Mouse (Mus musculus) thymus, adult 18-20 months (tissue): ENCODE results near the gene Mill2.
A peak's percentile ranks its signal among the peaks of the same experiment; 100 is the strongest.
"Not testable (repeated sequence)": the region's sequence is repeated elsewhere in the genome, so short reads cannot be mapped to it uniquely, and the experiment has no call there.

Source experiments
- DNase-seq, 2 experiments: peaks; one replicate each; pipeline ENCODE4 v3.0.0; 2022; ENCODE audit warnings: mixed read lengths in 2 of 2

Gene Mill2

DNA sequence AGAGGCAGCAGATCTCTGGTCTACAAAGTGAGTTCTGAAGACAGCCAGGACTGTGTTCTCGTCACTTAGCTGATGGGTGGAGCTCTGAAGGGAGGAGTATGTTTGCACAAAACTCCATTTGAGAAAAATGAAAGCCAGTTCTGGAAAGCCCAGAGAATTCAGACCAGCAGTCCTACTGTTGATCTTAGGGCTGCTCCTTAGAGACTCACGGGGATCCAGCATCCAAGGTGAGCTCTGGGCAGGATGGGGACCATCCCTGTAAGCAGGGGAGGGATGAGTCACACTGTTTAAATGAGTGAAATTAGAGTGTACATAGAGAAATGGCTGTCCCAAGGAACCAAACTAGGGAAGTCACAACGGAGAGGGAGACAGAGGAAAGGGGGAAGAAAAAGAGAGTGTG, at the start of gene Mill2:
Mill2 (plus strand) TSS at position 102 of the 400 bp plus-strand sequence.
- no peak for DNase-seq

DNA sequence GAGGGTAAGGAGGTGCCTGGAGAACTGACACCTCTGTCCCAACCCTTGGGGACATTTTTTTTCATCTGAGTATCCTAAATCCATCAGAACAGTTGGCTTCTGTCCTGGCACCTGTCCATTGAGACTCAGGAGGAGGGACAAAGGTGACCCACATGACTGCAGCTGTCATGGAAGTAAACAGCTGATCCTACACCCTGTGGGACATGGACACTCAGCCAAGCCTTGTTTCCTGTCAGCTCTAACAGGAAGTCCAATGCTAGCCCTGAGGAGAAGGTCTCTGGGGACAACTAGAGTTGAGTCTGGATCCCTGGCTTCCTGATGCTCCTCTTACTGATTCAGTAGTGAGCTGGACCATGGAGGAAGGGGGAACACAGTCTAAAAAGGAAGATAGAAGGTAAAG, 49.1 kb upstream of the Mill2 start:
- DNase-seq: not testable (repeated sequence)

DNA sequence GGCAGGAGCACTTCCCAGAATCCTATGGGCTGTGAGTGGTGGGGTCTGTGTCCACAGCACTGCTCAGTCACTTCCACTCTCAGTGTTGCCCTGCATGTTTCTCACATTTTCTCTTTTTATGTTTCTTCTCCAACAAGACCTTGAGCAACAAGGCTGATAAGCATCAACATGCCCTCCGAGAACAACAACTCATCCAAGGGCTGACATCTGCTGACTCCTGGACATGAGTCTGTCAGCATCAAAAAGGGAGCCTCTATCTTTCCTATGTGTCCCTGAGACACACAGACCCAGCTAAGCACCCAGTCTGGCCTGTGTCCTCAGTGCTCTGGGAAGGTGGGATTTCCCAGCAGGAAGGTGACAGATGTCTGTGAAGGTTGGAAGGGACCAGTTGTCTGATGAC, 41.3 kb upstream of the Mill2 start, which contains the start of gene Psg19:
Psg19 (minus strand) TSS at position 101 of the 400 bp plus-strand sequence.
- DNase-seq: no peak

DNA sequence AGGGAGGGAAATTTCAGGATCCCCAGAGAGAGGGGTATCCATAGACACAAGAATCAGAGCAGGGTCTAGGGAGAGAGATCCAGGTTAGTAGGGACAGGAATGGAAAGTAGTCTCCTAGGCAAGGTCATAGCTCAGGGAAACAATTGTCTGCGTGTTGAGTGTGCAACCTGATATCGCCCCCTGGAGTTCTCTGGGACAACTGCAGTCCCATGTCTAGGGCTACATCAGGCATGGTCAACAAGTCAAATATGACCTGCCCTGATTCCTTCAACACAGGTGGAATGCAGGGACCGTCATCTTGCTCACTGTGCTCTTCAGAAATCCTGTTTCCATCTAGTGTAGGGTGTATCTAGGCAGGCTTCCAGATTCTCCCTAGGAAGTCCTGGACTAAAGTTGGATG, 40.6 kb upstream of the Mill2 start:
- DNase-seq: no peak

DNA sequence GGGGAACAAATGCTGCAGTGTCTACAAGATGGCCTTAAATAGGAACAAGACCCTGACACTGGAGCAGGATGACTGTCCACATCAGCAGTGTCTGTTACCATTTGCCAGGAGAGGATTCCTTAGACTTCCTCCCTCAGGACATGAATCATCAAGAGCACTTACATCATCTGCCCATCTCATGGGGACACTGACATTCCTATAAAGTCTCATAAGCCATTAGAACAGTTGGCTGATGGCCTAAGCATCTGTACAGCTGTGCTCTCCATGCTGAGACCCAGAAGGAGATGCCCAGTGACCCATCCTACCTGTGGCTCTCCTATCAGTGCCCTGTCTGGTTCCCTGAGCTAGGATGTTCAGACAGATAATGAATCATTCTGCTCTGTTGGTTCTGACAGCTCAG, 36.2 kb upstream of the Mill2 start:
- no peak for DNase-seq

DNA sequence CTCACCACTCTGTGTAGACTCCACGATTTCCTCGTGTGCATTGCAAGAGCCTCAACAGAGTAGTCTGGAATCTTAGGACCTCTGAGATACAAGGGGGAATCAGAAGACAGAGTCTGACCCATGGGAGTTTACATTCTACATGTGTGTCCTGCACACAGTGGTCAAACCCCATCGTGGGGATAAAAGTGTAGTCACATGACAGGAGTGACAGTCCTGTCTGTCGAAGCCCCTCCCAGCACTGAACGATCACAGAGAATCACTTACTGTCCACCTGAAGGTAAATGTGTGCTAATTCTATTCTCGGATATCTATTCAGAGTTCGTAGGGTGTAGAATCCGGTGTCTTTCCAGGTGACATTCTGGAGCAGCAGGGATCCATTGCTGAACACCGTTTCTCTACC, 21.5 kb upstream of the Mill2 start:
- DNase-seq: no peak

DNA sequence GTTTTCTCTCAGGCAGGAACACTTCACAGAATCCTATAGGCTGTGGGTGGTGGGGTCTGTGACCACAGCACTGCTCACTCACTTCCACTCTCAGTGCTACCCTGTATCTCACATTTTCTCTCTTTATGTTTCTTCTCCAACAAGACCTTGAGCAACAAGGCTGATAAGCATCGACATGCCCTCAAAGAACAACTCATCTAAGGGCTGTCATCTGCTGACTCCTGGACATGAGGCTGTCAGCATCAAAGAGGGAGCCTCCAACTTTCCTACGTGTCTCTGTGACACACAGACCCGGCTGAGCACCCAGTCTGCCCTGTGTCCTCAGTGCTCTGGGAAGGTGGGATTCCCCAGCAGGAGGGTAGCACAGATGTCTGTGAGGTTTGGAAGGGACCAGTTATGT, 18.3 kb upstream of the Mill2 start, which contains the start of gene Psg17:
Psg17 (minus strand) TSS at position 101 of the 400 bp plus-strand sequence.
- no peak for DNase-seq

DNA sequence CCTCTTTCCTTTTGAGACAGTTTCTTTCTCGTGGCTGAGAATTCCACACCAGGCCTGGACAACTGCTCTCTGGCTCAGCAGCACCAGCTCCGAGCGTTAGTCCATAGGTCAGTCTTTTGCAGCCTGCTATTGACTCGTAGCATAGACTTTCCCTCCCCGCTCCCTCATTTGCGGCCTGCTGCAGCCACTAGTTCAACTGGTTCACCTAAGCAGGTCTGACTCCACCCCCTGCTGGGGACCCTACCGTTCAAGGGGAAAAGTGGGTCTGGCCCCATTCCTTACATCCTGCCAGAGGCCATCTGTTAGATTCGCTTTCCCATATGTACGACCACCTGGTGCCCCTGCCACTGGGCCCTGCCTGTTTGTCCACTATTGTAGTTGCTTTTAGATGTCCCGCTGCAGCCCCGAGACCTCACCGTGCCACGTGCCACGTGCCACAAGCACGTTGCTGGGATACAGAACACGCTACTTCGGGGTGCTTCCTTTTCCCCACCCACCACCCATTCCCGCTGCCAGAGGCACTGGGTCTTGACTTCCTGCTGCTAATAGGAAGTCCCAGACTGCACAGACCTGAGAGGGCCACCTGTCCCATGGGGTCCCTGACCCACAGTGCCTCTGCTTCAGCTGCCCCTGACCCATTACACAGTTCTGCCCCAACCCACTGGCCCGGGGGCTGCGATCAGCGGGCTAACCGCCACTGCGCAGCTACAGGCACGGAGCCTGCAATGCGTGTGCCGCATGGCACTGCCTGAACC, 11.8 kb upstream of the Mill2 start:
- DNase-seq: no peak

DNA sequence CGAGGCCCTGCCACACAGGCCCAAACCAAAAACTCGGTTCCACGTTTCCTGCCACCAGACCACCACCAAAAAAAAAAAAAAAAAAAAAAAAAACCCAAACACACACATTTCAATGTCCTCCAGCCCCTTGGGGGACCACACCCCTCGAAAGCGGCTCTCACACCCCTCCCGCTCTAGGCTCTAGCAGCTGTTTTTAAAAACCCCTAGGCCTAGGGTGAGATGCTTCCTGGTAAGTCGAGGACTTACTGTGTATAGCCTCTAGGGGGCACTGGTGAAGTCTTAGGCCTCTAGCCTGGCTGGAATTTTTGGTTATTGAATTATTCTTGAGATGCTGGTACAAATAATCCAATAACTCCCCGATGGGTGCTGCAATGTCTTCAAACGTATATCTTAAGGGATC, 11.2 kb upstream of the Mill2 start:
- no peak for DNase-seq

DNA sequence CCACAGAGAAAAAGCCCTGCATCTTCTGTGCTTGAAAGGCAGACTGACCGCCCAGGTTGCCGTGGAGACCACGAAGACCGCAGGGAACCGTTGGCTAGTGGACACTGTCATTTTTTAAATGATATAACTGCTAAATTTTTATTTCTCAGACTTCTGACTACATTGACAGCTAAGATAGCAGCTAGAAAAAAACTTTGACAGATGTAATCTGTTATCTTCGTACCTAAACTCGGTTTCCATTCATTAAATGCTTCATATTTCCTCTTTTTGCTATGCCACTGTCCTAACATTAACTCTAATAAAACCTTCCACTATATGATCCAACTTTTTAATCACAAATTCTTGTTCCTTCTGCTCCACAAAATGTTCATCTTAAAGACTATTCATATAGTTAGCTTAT, 10.2 kb upstream of the Mill2 start:
- no peak for DNase-seq

DNA sequence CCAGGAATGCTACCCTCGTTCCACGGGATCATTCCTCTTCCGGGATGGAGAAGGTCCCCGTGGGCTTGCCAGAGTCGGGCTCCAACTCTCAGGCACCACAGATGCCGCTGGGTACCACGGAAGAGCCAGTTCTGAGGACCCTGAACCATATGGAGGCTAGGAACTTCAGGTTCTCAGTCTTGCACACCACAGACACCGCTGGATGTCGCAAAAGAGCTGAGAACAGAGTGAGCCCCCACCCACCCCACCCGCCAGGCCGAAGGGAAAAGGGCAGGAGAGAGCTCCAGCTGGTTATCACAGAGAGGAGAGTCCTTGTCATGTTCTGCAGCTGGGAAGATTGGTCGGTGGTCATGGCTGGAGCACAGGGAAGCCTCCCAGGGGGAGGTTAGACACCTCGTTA, 7.5 kb upstream of the Mill2 start:
- DNase-seq: no peak

DNA sequence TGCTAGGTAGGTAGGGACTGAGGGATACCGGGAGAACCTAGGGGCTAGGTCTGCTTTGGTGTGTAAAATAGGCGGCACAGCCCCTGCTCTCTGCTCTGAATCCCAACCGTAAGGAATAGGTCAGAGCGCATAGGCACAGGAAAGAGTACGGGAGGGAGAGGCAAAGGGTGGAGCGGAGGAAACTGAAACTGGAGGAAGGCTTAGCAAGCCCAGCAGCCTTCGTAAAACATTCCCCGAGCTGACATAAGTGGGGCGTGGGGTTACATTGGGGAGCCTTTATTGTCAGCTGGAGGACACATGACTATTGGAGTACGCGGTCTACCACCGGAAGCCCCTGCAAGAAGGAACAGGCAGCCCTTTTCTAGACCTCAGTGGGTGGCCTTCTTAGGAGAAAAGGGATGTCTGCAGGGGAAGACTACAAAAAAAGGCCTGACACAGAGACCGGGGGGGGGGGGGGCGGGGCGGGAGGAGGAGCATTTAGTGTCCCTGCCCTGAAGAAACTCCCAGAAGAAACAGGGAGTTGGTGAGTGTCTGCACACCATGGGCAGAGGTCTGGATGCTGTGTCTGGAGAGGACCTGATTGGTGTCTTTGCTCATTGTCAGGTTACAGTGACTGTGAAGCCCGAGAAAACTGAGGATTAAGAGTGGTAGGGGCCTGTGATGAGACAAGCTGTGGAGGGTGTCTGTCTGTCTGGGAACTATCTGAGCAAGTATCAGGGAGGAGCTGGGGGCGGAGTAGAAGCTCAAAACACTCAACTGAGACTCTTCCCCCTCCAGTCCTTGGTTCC, 814 bp downstream of the Mill2 start:
- peak; percentile 9 to 17 for DNase-seq

DNA sequence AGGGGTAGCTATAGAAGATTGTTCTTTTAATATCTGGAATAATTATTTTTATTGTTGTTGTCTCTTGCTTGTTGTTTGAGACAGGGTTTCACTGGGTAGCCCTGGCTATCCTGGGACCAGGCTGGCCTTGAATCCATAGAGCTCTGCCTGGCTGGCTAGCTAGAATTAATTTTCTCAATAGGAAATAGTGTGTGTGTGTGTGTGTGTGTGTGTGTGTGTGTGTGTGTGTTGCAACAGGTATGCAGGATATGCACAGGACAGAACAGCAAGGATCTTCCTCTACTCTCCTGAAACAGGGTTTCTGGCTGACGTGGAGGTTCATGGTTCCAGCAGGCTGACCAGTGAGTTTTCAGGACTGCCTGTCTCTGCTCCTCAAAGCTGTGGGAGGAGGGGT, 1.4 kb downstream of the Mill2 start:
- no peak for DNase-seq

DNA sequence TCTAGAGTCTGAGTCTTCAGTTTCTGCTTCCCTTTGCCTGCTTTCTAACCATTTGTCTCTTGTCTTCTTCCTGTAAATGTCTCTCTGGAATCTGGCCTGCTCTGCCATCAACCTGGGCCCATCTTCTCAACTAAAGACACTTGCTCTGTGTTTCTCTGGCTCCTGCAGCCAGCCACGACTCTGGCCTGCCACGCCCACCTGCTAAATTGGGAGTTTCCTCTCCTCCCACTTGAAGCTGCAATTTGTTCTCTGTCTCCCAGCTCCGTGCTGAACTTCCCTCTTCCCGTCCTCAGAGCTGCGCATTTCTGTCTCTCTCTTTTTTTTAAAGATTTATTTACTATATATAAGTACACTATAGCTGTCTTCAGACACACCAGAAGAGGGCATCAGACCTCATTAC, 5.0 kb downstream of the Mill2 start:
- no peak for DNase-seq

DNA sequence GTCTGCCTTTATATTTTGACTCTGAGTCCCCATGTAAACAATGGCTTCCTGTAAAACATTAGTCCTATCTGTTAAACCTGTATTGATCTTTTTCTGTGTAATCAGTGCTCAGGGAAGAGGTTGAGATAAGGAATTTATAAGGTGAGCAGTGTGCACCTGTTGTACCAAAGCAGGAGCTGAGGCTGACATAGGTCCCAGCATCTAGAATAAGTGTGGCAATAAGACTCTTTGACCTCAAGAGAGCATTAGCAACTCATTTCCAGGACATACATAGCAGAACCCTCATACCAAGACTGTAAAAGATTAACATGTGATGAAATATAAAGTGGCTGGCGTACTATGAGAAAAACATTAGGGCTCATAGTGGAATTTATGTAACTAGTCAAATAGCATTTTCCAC, 8.6 kb downstream of the Mill2 start:
- no peak for DNase-seq

DNA sequence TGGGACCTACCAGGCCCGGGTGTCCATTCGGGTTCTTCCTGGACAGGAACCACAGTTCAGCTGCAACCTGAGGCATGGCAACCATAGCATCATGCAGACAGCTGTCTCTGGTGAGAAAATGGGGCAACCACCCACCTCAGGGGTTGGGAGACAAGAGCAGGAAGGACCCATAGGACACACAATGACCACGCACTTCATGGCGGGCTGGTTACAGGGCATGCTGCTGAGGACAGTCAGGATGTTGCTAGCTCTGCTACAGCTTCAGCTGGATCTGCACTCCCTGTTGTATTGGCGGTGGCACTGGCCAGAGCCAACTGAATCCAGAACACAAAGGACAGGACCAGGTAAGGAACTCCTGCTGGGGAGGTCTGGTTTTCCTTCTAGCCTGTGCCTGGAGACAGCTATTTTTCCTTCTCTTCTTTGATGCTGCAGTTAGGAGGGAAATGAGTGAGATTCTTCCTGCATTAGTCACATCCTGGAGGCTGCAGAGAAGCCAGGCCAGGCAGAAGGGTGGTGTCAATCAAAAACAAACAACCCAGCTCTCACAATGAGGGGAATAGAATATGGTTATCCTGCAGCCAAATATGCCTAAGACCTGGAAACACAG, 18.6 kb downstream of the Mill2 start:
- no peak for DNase-seq

DNA sequence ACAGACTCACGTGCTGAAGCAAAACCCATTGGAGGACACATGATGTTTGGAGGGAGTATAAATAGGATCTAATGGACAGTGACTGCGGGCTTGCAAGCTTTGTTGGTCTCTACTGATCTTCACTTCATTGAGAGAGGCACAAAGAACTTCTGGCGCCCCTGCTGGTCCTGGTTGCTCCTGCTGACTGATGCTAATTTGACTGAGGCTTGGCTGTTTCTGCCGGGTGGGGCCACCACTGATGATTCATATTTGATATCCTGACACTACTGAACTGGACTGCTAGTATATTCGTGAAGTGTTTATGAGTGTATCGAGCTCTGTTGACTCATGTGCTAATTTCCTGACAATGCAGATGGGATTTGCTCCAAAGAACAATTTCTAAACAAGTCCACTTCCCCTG, 23.0 kb downstream of the Mill2 start:
- no peak for DNase-seq

DNA sequence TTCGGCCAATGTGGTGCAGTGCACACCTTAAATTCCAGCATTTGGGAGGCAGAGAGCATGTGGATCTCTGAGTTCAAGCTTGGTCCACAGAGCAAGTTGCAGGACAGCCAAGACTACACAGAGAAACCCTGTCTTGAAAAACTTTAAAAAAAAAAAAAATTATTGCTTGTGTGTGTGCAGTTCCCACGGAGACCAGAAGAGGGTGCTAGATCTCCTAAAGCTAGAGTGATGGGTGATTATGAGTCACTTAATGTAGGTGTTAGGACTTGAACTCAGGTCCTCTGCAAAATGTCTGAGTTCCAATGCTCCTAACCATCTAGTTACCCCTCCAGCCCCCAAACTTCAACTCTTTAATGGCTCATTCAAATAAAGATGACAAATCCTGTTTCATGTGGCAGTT, 28.7 kb downstream of the Mill2 start:
- no peak for DNase-seq

DNA sequence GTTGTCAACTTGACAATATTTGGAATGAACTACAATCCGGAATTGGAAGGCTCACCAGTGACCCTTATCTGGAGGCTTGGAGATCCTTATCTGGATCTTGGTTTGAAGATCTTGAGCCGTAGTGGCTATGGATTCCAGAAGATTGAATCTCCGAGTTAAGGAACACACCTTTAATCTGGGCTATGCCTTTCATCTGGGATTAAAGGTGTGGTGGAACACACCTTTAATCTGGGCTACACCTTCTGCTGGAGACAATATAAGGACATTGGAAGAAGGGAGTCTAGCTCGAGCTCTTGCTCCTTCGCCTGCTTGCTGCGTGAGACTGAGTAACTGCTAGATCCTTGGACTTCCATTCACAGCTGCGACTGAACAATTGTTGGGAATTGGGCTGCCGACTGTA, 31.3 kb downstream of the Mill2 start, which contains the start of gene Pglyrp1:
Pglyrp1 (plus strand) TSS at position 301 of the 400 bp plus-strand sequence.
- DNase-seq: not testable (repeated sequence)

DNA sequence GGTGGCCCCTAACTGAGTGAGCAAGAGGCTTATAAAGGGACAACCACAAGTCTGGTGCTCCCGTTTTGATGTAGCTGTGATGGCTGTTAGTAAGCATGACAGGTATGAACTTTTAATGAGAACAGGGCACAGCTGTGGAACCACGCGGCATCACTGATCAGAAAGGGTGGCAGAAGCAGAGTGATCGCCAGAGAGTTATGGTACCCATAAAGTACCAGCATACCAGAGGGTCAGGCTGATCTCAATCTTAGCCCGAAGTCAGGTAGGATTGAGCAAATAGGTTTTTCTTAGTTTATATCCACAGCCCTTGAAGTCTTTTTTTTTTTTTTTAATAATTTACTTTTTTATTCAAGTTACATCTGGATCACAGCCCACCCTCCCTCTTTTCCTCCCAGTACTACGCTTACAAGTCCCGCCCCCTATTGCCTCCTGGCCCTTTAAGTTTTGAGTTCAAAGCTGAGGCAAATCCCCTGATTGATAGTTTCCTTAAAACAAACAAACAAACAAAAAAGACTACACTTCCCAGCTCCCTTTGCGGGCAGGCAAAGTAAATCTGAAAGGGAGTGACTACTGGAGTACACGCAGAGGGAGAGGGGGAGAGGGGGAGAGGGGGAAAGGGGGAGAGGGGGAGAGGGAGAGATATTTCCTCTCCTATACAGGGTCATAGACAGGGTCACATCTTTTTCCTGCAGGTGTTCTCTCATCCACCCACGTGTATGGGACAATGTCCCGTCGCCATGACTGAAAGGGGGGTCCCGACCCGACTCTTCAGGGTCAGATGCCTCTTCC, 32.4 kb downstream of the Mill2 start:
- no peak for DNase-seq

DNA sequence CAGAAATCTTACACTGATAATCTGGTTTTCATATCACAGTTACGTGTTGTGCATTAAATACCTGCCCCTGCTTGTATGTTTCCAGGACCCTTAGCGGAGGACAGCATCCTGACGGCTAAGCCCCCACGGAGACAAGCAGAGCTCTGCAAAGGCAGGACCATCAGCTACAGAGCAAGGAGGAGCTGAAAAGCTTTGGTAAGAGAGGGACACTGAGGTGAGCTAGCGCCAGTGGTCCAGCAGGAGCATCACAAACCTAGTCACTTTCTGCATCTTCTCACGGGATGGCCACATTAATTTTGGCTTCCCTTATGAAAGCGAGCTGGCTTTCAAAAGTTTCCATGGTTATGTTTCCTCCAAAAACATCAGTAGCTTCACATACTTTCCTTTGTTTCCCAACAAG, 33.0 kb downstream of the Mill2 start:
- DNase-seq: no peak

DNA sequence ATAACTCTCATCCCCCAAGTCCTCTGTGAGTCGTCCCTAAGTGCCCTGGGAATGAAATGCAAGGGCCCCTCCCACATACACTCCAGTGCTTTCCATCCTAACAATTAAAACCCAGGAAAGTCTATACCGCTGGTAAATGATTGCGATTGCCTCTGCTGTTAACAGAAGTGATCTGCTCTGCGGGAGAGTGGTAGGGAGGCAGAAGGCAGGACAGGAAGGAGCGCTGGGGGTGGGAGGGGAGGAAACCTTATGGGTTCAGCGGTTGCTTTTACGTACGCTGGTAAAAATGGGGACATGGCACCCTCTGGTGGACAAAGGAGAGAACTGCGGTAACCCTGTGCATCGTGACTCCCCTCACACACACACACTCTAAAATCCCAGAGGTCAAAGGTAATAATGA, 33.5 kb downstream of the Mill2 start:
- peak; percentile 40 to 46 for DNase-seq

DNA sequence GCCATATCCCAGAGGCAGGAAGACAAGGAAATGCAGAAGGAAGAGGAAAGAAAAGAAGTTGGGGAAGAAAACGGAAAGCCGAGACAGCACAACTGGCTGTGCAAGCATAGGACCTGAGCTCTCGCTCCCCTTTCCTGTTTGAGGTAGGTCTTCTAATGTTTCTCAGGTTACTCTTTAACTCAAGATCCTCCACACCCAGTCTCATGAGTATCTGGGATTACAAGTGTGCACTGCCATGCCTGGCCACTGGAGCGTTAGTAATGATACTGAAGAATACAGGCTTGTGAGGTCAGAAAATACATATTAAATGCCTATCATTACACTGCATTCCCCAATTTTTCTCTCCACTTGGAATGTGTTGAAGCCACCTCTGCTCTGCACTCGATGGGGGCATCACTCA, 35.6 kb downstream of the Mill2 start:
- no peak for DNase-seq
